Mouse (Mus musculus): ENCODE results near the gene Zswim7.

- TF ChIP-seq TAL1 (conservative IDR thresholded peaks at IDR 0.05; ENCODE audit: low read depth, low read length) (no peak), CTCF (IDR thresholded peaks at IDR 0.05; ENCODE audit: low read depth, low read length) (no peak), GATA2 (IDR thresholded peaks at IDR 0.05; ENCODE audit: borderline replicate concordance, low read depth, low read length) (no peak), GATA1 (IDR thresholded peaks at IDR 0.05; ENCODE audit: borderline replicate concordance, low read length) (no peak), POLR2AphosphoS5 (IDR thresholded peaks at IDR 0.05; ENCODE audit: insufficient replicate concordance, low read depth, low read length) (no peak)
Observed at GRCm38 (mm10) chr11:62217751-62218150, 63.4 kb downstream of the Zswim7 start.

Data from G1E (cell line).